11 mouse cellular contexts compared by ENCODE assay signal in genomic region chr8:117115094-117115493, GRCm38 (mm10). TPM values are rescaled to one million over a fixed set of nuclear protein-coding genes. Genes with fewer than 3 reads are reported as not detected.
DNase-seq lines count a peak whose midpoint lies in the region; ATAC-seq and TF ChIP-seq lines count a peak whose summit lies in the region.
"Had no signal": no experiment of that assay in that cellular context is flagged by ENCODE, and none has a peak within 500 bp of the region (broad histone marks: within the 10 kb centered on the region; RNA-seq: fewer than 3 reads in every experiment).

No protein-coding gene starts in this region.

- peak; percentile 12 for DNase-seq in hindbrain, embryonic 11.5 days (ENCODE audit: low spot score)
- DNase-seq in hindbrain, embryonic 14.5 days (ENCODE audit: low spot score) = no peak
- peak; percentile 23 for DNase-seq in retina, postnatal 1 day
- DNase-seq in retina, embryonic 14.5 days (ENCODE audit: low spot score) = no peak
- DNase-seq in stomach, postnatal 0 days (ENCODE audit: low spot score) = peak; percentile 52
- no peak for DNase-seq in urinary bladder, postnatal 10 days (ENCODE audit: low spot score)
- DNase-seq in gastrocnemius, postnatal 4 days (ENCODE audit: low spot score in 2 of 2) = no peak

- 45% methylated on average over 6 of the region's 6 CpGs for WGBS in hindbrain, embryonic 11.5 days
- 47% methylated on average over 6 of the region's 6 CpGs for WGBS in hindbrain, embryonic 14.5 days
- WGBS in intestine, embryonic 16.5 days = 33% methylated on average over 6 of the region's 6 CpGs
- WGBS in stomach, postnatal 0 days = 37% methylated on average over 6 of the region's 6 CpGs

- no peak overlapping the region for H3K9ac ChIP-seq in hindbrain, embryonic 11.5 days (ENCODE audit: low read depth, low read length)
- no peak overlapping the region for H3K9ac ChIP-seq in hindbrain, embryonic 14.5 days
- 0 out of 2 replicates have a peak overlapping the region, but pooled peaks have one; percentile 31 for H3K9ac ChIP-seq in intestine, embryonic 16.5 days (ENCODE audit: low read depth, low read length)
- H3K9ac ChIP-seq in stomach, postnatal 0 days (ENCODE audit: low read length) = no peak overlapping the region

- H3K36me3 ChIP-seq in hindbrain, embryonic 11.5 days (ENCODE audit: control insufficient read depth, insufficient read depth, low read length) = no peaks in the 10 kb centered on the region
- no peaks in the 10 kb centered on the region for H3K36me3 ChIP-seq in hindbrain, embryonic 14.5 days (replicated peaks; ENCODE audit: control insufficient read depth, insufficient read depth)
- no peaks in the 10 kb centered on the region for H3K36me3 ChIP-seq in intestine, embryonic 16.5 days (ENCODE audit: control insufficient read depth, insufficient read depth, low read length)
- no peaks in the 10 kb centered on the region for H3K36me3 ChIP-seq in stomach, postnatal 0 days (ENCODE audit: control insufficient read depth, insufficient read depth, low read length)

- no peaks in the 10 kb centered on the region; the same call in 1 of the 2 replicates for H3K4me1 ChIP-seq in hindbrain, embryonic 11.5 days (replicated peaks; ENCODE audit: control insufficient read depth, insufficient read depth, low read length)
- peaks cover 7% of the 10 kb centered on the region; the same call in 1 of the 2 replicates for H3K4me1 ChIP-seq in hindbrain, embryonic 14.5 days (replicated peaks; ENCODE audit: control insufficient read depth, insufficient read depth, low read length)
- H3K4me1 ChIP-seq in intestine, embryonic 16.5 days (ENCODE audit: control insufficient read depth, insufficient read depth, low read length) = peaks cover 16% of the 10 kb centered on the region; the same call in 1 of the 2 replicates
- no peaks in the 10 kb centered on the region for H3K4me1 ChIP-seq in stomach, postnatal 0 days (replicated peaks; ENCODE audit: control insufficient read depth, insufficient read depth)

- no peak overlapping the region for H3K4me2 ChIP-seq in hindbrain, embryonic 11.5 days (replicated peaks; ENCODE audit: low read depth, low read length)
- no peak overlapping the region for H3K4me2 ChIP-seq in hindbrain, embryonic 14.5 days (replicated peaks)
- peak overlapping the region; percentile 29; the same call in 1 of the 2 replicates for H3K4me2 ChIP-seq in intestine, embryonic 16.5 days (ENCODE audit: low read depth, low read length)
- no peak overlapping the region for H3K4me2 ChIP-seq in stomach, postnatal 0 days (replicated peaks; ENCODE audit: low read depth)

- H3K27ac ChIP-seq in hindbrain, embryonic 11.5 days (ENCODE audit: low read depth, low read length) = no peak overlapping the region
- no peak overlapping the region for H3K27ac ChIP-seq in hindbrain, embryonic 14.5 days
- H3K27ac ChIP-seq in intestine, embryonic 16.5 days (ENCODE audit: low read length) = peak overlapping the region; percentile 75
- peak overlapping the region; percentile 87 for H3K27ac ChIP-seq in stomach, postnatal 0 days (replicated peaks)
- H3K27ac ChIP-seq: macrophage had no signal

- no peak for TF ChIP-seq CTCF in stomach, postnatal 0 days (IDR thresholded peaks at IDR 0.05; ENCODE audit: low read depth)

- H3K9me3 ChIP-seq in hindbrain, embryonic 11.5 days (ENCODE audit: control insufficient read depth, low read length) = no peaks in the 10 kb centered on the region
- H3K9me3 ChIP-seq in hindbrain, embryonic 14.5 days (ENCODE audit: control insufficient read depth, low read length) = no peaks in the 10 kb centered on the region
- no peaks in the 10 kb centered on the region for H3K9me3 ChIP-seq in intestine, embryonic 16.5 days (ENCODE audit: control insufficient read depth, low read length)
- H3K9me3 ChIP-seq in stomach, postnatal 0 days (ENCODE audit: control insufficient read depth, low read length) = no peaks in the 10 kb centered on the region

- H3K4me3 ChIP-seq in hindbrain, embryonic 11.5 days (ENCODE audit: low read depth, low read length) = no peak overlapping the region
- no peak overlapping the region for H3K4me3 ChIP-seq in hindbrain, embryonic 14.5 days (replicated peaks; ENCODE audit: low read length)
- peak overlapping the region; percentile 2; the same call in 1 of the 2 replicates for H3K4me3 ChIP-seq in intestine, embryonic 16.5 days (ENCODE audit: low read length)
- H3K4me3 ChIP-seq in stomach, postnatal 0 days (ENCODE audit: low read depth, low read length) = no peak overlapping the region

- ATAC-seq in hindbrain, embryonic 11.5 days (ENCODE audit: low FRiP score) = no peak
- ATAC-seq in hindbrain, embryonic 14.5 days (ENCODE audit: low FRiP score) = no peak
- no peak for ATAC-seq in intestine, embryonic 16.5 days
- no peak for ATAC-seq in stomach, postnatal 0 days (ENCODE audit: low FRiP score, low TSS enrichment)

- no peak for TF ChIP-seq EP300 in stomach, postnatal 0 days (optimal IDR thresholded peaks at IDR 0.05)

- H3K27me3 ChIP-seq in hindbrain, embryonic 11.5 days (ENCODE audit: control insufficient read depth, insufficient read depth, low read length) = no peaks in the 10 kb centered on the region
- H3K27me3 ChIP-seq in hindbrain, embryonic 14.5 days (ENCODE audit: control insufficient read depth, insufficient read depth, low read length) = no peaks in the 10 kb centered on the region
- no peaks in the 10 kb centered on the region for H3K27me3 ChIP-seq in intestine, embryonic 16.5 days (replicated peaks; ENCODE audit: control insufficient read depth, insufficient read depth, low read length)
- H3K27me3 ChIP-seq in stomach, postnatal 0 days (ENCODE audit: control insufficient read depth, insufficient read depth, low read length) = no peaks in the 10 kb centered on the region

RNA-seq across cellular contexts. Expression of gene Bco1, which starts 19.4 kb away (rescaled TPM):
- polyA plus RNA-seq in hindbrain, embryonic 11.5 days (2014; fragmentation: Nextera tagmentation; extraction: Ambion mirVana) = 0.25 and 0.45 TPM in 2 replicates
- 0.17 and 0.25 TPM in 2 replicates for polyA plus RNA-seq in hindbrain, embryonic 14.5 days (2014; fragmentation: Nextera tagmentation; extraction: Ambion mirVana)
- 1.2 TPM in 2 replicates for polyA plus RNA-seq in intestine, embryonic 16.5 days (2015; fragmentation: Nextera tagmentation; extraction: Ambion mirVana)
- polyA plus RNA-seq in stomach, postnatal 0 days (2015; fragmentation: Nextera tagmentation; extraction: Ambion mirVana) = 0.49 and 0.53 TPM in 2 replicates
- total RNA-seq in gastrocnemius, postnatal 4 days (2021) = under 1 TPM; 0.20 to 0.41 TPM
- total RNA-seq: gastrocnemius, adult 8-10 months; neutrophil, adult 5-6 weeks had no signal
- polyA plus RNA-seq: macrophage had no signal

RNA-seq across cellular contexts. Expression of gene Pkd1l2, which starts 32.8 kb away (rescaled TPM):
- polyA plus RNA-seq in hindbrain, embryonic 11.5 days (2014; fragmentation: Nextera tagmentation; extraction: Ambion mirVana) = not detected in 2 replicates
- polyA plus RNA-seq in hindbrain, embryonic 14.5 days (2014; fragmentation: Nextera tagmentation; extraction: Ambion mirVana) = 0.05 and 0.12 TPM in 2 replicates
- polyA plus RNA-seq in intestine, embryonic 16.5 days (2015; fragmentation: Nextera tagmentation; extraction: Ambion mirVana) = 0.18 and 0.28 TPM in 2 replicates
- polyA plus RNA-seq in stomach, postnatal 0 days (2015; fragmentation: Nextera tagmentation; extraction: Ambion mirVana) = 0.08 TPM in 1 of 2 replicates, not detected in the other
- total RNA-seq in gastrocnemius, postnatal 4 days (2021) = under 1 TPM in 1 of 2 experiments, not detected in 1; 0.08 TPM

RNA-seq across cellular contexts. Expression of gene Gan, which starts 42.8 kb away (rescaled TPM):
- polyA plus RNA-seq in hindbrain, embryonic 11.5 days (2014; fragmentation: Nextera tagmentation; extraction: Ambion mirVana) = 2.9 and 3.2 TPM in 2 replicates
- polyA plus RNA-seq in hindbrain, embryonic 14.5 days (2014; fragmentation: Nextera tagmentation; extraction: Ambion mirVana) = 4.4 and 4.7 TPM in 2 replicates
- 1.5 TPM in 2 replicates for polyA plus RNA-seq in intestine, embryonic 16.5 days (2015; fragmentation: Nextera tagmentation; extraction: Ambion mirVana)
- polyA plus RNA-seq in stomach, postnatal 0 days (2015; fragmentation: Nextera tagmentation; extraction: Ambion mirVana) = 1.5 and 2.4 TPM in 2 replicates
- total RNA-seq in gastrocnemius, postnatal 4 days (2021) = 1 to 10 TPM; 9.2 to 9.5 TPM

Comparison
In these comparisons a context has a peak if more than half of its experiments do, and no peak if none do; other contexts are left out.
1. DNase-seq: peak in hindbrain, embryonic 11.5 days (single experiment), retina, postnatal 1 day (single experiment) and stomach, postnatal 0 days (single experiment); none in hindbrain, embryonic 14.5 days (single experiment), retina, embryonic 14.5 days (single experiment), urinary bladder, postnatal 10 days (single experiment) and gastrocnemius, postnatal 4 days (0 of 2).
2. H3K27ac ChIP-seq: peak in intestine, embryonic 16.5 days (single experiment) and stomach, postnatal 0 days (single experiment); none in hindbrain, embryonic 11.5 days (single experiment) and hindbrain, embryonic 14.5 days (single experiment).